Mouse (Mus musculus) hindbrain, postnatal 0 days (tissue): ENCODE measurements around the gene Chgb. TPM values are rescaled to one million over a fixed set of nuclear protein-coding genes. Genes with fewer than 3 reads are reported as not detected.

Experiments used
- ATAC-seq: fragments of 200-750 bp; cut with Nextera tagmentation; 2 replicates; pipeline ENCODE4 v1.8.0; 2017; ENCODE audit warnings: mild to moderate bottlenecking, moderate TSS enrichment, moderate library complexity
- DNase-seq: peaks from one replicate; pipeline ENCODE4 v3.0.0-alpha.2; 2015; ENCODE audit warnings: low spot score
- H3K27ac ChIP-seq: fragments of 300-500 bp; sonication (generic); 2 replicates; pipeline ENCODE4 v1.5.1; 2014; ENCODE audit warnings: mild to moderate bottlenecking
- H3K27me3 ChIP-seq: fragments of 300-500 bp; sonication (generic); 2 replicates; pipeline ENCODE4 v1.6.1; 2014; ENCODE audit warnings: low read length, mixed read lengths; ENCODE audit not compliant: insufficient read depth
- H3K36me3 ChIP-seq: fragments of 300-500 bp; sonication (generic); 2 replicates; pipeline ENCODE4 v1.6.1; 2014; ENCODE audit warnings: low read length, mixed read lengths; ENCODE audit not compliant: insufficient read depth
- H3K4me1 ChIP-seq: fragments of 300-500 bp; sonication (generic); 2 replicates; pipeline ENCODE4 v1.6.1; 2014; ENCODE audit warnings: antibody characterized with exemption, low read length, mixed read lengths; ENCODE audit not compliant: insufficient read depth
- H3K4me2 ChIP-seq: fragments of 300-500 bp; sonication (generic); 2 replicates; pipeline ENCODE4 v1.6.1; 2014; ENCODE audit warnings: low read depth, mild to moderate bottlenecking, low read length, moderate library complexity, mixed read lengths
- H3K4me3 ChIP-seq: fragments of 300-500 bp; sonication (generic); 2 replicates; pipeline ENCODE4 v1.5.1; 2014; ENCODE audit warnings: low read length
- H3K9ac ChIP-seq: fragments of 300-500 bp; sonication (generic); replicated peaks from 2 replicates; pipeline ENCODE4 v1.6.1; 2014; ENCODE audit warnings: mild to moderate bottlenecking, low read length, moderate library complexity, mixed read lengths
- H3K9me3 ChIP-seq: fragments of 300-500 bp; sonication (generic); 2 replicates; pipeline ENCODE4 v1.6.1; 2016; ENCODE audit warnings: low read length, mixed read lengths
- CTCF ChIP-seq: IDR thresholded peaks from 2 replicates; pipeline ENCODE4 v1.5.1; 2016; ENCODE audit warnings: antibody characterized with exemption, control low read depth, low read depth
- WGBS: fragments of 180-500 bp; shearing (Covaris S2); extraction: QIAGEN DNeasy Blood & Tissue Kit; methylation state at CpG from one replicate; pipeline ENCODE4 v1.1.7; 2014; 5-methylcytosine and 5-hydroxymethylcytosine counted together
- polyA plus RNA-seq: library from polyadenylated mRNA; unstranded; fragments of >200 nt; fragmentation: Nextera tagmentation; extraction: Ambion mirVana; gene quantifications from 2 replicates; pipeline ENCODE4 v1.2.1, GENCODE M21; 2015
- total RNA-seq: library from RNA; depleted of rRNA; stranded (reverse); fragments of >200 nt; gene quantifications from 2 replicates; pipeline ENCODE4 v1.2.3, GENCODE M21; 2014

Chgb gene
- total and polyA plus RNA-seq, 2 experiments from 2014 or later, result 27.0 to 137 TPM

GRCm38 (mm10) chr2:132781439-132782068, 476 bp downstream of the Chgb start:
- Histone ChIP-seq H3K36me3 (no peaks in the 10 kb centered on the region), H3K27me3 (no peaks in the 10 kb centered on the region), H3K27ac (peak overlapping the region; percentile 92), H3K9ac (peak overlapping the region; percentile 74), H3K9me3 (no peaks in the 10 kb centered on the region), H3K4me2 (peak overlapping the region; percentile 63), H3K4me1 (no peaks in the 10 kb centered on the region), H3K4me3 (peak overlapping the region; percentile 63)
- peak; percentile 21; the same call in 1 of the 2 replicates for TF ChIP-seq CTCF
- DNase-seq (peak; percentile 89), ATAC-seq (peak; percentile 97)
- under 1% methylated on average over 37 of the region's 41 CpGs for WGBS

- no peaks in the 10 kb centered on the region for H3K36me3 ChIP-seq
- H3K4me3 ChIP-seq, result no peak overlapping the region
- DNase-seq (no peak), ATAC-seq (no peak)
- H3K27ac ChIP-seq, result no peak overlapping the region
- no peak overlapping the region for H3K4me2 ChIP-seq
- TF ChIP-seq CTCF, result no peak
- no peak overlapping the region for H3K9ac ChIP-seq
- no peaks in the 10 kb centered on the region for H3K27me3 ChIP-seq
- no peaks in the 10 kb centered on the region for H3K9me3 ChIP-seq
- no peaks in the 10 kb centered on the region for H3K4me1 ChIP-seq
- WGBS, result 85% methylated on average over 6 of the region's 6 CpGs
Measured at GRCm38 (mm10) chr2:132784039-132784438, 3.0 kb downstream of the Chgb start.

- Histone ChIP-seq H3K9ac (no peak overlapping the region), H3K4me3 (no peak overlapping the region), H3K36me3 (no peaks in the 10 kb centered on the region), H3K27me3 (no peaks in the 10 kb centered on the region), H3K4me2 (no peak overlapping the region), H3K4me1 (no peaks in the 10 kb centered on the region), H3K27ac (no peak overlapping the region), H3K9me3 (no peaks in the 10 kb centered on the region)
- 81% methylated on average over 19 of the region's 19 CpGs for WGBS
- TF ChIP-seq CTCF, result no peak
- DNase-seq, result no peak
- no peak for ATAC-seq
Measured at GRCm38 (mm10) chr2:132793441-132794203, 12.5 kb downstream of the Chgb start.

- no peak for ATAC-seq
- H3K4me3 ChIP-seq, result no peak overlapping the region
- no peak overlapping the region for H3K27ac ChIP-seq
- H3K4me2 ChIP-seq, result no peak overlapping the region
- no peak for TF ChIP-seq CTCF
- 84% methylated on average over 7 of the region's 7 CpGs for WGBS
- H3K9ac ChIP-seq, result no peak overlapping the region
- H3K36me3 ChIP-seq, result no peaks in the 10 kb centered on the region
- no peaks in the 10 kb centered on the region for H3K4me1 ChIP-seq
- H3K27me3 ChIP-seq, result no peaks in the 10 kb centered on the region
- no peak for DNase-seq
- H3K9me3 ChIP-seq, result no peaks in the 10 kb centered on the region
Measured at GRCm38 (mm10) chr2:132794204-132794586, 13.1 kb downstream of the Chgb start.

- Histone ChIP-seq H3K9me3 (no peaks in the 10 kb centered on the region), H3K4me2 (no peak overlapping the region), H3K27me3 (no peaks in the 10 kb centered on the region), H3K9ac (no peak overlapping the region), H3K4me1 (no peaks in the 10 kb centered on the region), H3K27ac (no peak overlapping the region), H3K36me3 (peaks cover 43% of the 10 kb centered on the region), H3K4me3 (no peak overlapping the region)
- no peak for TF ChIP-seq CTCF
- 90% methylated on average over 2 of the region's 2 CpGs for WGBS
- DNase-seq, result no peak
- ATAC-seq, result no peak
Measured at GRCm38 (mm10) chr2:132802976-132803375, 21.9 kb downstream of the Chgb start.

GRCm38 (mm10) chr2:132815608-132816314, 34.7 kb downstream of the Chgb start, which contains the start of the genes Trmt6 and Mcm8:
Gene Trmt6, minus strand, starts transcription at chr2:132816055.
Gene Mcm8, plus strand, starts transcription at chr2:132816141.
- TF ChIP-seq CTCF, result peak; percentile 55
- Histone ChIP-seq H3K27ac (peak within 1 kb of the TSS; percentile 66; the same call in 1 of the 2 replicates), H3K36me3 (peaks cover 18% of the 10 kb centered on the region; the same call in 1 of the 2 replicates), H3K9me3 (no peaks in the 10 kb centered on the region), H3K4me2 (peak within 1 kb of the TSS; percentile 67), H3K9ac (peak within 1 kb of the TSS; percentile 68), H3K27me3 (no peaks in the 10 kb centered on the region), H3K4me3 (peak within 1 kb of the TSS; percentile 81), H3K4me1 (peaks cover 3% of the 10 kb centered on the region; the same call in 1 of the 2 replicates)
- 1% methylated on average over 59 of the region's 59 CpGs for WGBS
- ATAC-seq (peak; percentile 100), DNase-seq (peak; percentile 98)
